Mouse (Mus musculus) ES-Bruce4 (cell line): ENCODE data around the gene Micall1.

ENCODE experiments used
- CTCF ChIP-seq: IDR thresholded peaks from one replicate; pipeline ENCODE4 v1.8.1; 2011; ENCODE audit warnings: low read depth, low read length
- POLR2A ChIP-seq: IDR thresholded peaks from one replicate; pipeline ENCODE4 v1.8.1; 2011; ENCODE audit warnings: low read length; ENCODE audit not compliant: insufficient read depth

DNA sequence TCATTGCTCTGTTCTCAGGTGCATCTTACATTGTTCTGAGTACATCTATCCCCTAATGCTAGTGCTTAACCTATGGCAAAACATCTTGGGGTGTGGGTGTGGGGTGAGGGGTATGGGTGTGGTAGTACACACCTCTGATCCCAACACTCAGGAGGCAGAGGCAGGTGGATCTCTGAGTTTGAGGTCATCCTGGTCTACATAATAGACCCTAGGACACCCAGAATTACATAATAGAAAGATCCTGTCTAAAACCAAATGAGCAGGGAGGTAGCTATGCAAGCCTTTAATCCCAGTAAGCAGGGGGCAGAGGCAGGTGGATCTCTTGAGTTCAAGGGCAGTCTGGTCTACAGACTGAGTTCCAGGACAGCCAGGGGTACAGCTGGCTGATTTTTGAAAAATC is 34.9 kb upstream of the Micall1 start:
- no peak for TF ChIP-seq POLR2A
- TF ChIP-seq CTCF, result no peak
